In the genomic region with DNA sequence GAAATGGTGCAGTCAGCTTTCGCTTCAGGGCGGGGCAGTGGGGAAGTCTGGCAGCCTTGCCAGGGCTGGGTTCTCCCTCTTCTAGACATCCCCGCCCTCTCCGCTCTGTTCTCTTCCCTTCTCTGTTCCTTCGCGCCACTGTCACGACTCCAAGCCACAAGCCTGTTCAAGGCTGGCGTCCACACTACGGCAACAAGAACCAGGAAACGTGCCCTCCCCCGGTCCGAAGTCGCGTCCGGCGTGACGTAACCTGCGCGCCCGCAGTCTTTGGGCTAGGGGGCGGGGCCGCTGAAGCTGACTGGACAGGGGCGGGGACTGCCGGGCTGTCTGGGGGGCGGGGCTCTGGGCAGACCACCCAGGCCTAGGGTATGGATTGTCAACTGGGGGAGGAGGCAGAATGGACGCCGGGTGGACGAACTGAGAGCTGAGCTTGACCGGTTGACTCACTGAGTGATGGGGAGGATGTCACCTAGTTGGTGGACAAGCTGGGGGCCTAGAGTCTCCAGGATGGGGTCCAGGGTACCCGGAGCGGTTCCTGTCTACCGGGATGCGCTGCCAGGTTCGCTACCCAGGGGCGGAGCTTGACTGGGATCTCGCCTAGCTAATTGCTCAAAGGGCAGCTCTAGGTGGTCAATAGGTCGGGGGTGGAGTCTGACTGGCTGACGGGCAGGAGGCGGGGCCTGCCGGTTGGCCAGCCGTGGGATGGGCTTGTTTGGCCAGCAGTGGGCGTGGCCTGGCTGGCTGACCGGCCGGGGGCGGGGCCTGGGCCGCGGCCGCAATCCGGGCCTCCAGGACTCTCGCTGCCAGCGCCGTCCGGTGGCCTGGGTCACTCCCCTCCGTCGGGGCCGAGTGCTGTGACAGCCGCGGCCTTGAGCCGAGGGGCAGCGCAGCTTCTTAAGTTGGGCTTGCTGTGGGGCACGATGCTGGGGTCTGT, we compare ENCODE assay signal across 8 mouse cellular contexts. TPM values are rescaled to one million over a fixed set of nuclear protein-coding genes. Genes with fewer than 3 reads are reported as not detected.
DNase-seq lines count a peak whose midpoint lies in the region; ATAC-seq and TF ChIP-seq lines count a peak whose summit lies in the region.

A gene (plus strand): TSS at position 337 of the 934 bp plus-strand sequence.

- no peaks in the 10 kb centered on the region for H3K27me3 ChIP-seq in hindbrain, postnatal 0 days (ENCODE audit: insufficient read depth, low read length)

- under 1% methylated on average over 60 of the region's 61 CpGs for WGBS in hindbrain, postnatal 0 days

- no peak; the same call in 1 of the 2 replicates for TF ChIP-seq CTCF in gastrocnemius, adult 2 months (IDR thresholded peaks at IDR 0.05)
- TF ChIP-seq CTCF in hindbrain, postnatal 0 days (IDR thresholded peaks at IDR 0.05; ENCODE audit: low read depth) = no peak
- no peak for TF ChIP-seq CTCF in left cerebral cortex, adult 2 months (IDR thresholded peaks at IDR 0.05)

- DNase-seq in WW6 (ENCODE audit: low read depth, low spot score) = peak; percentile 61
- peak; percentile 95 to 96 for DNase-seq in cerebellum, postnatal 4 days (ENCODE audit: low spot score in 2 of 2)
- peak; percentile 99 for DNase-seq in gastrocnemius, adult 2 months
- DNase-seq in hindbrain, postnatal 0 days (ENCODE audit: low spot score) = peak; percentile 98
- DNase-seq in left cerebral cortex, adult 2 months (ENCODE audit: extremely low spot score in 1 of 2, low spot score in 2 of 2) = peak; percentile 92 to 98
- DNase-seq in right cerebral cortex, adult 2 months (ENCODE audit: low spot score in 2 of 2) = peak; percentile 96 to 97
- DNase-seq in urinary bladder, postnatal 14 days (ENCODE audit: low spot score) = peak; percentile 98

- H3K9ac ChIP-seq in hindbrain, postnatal 0 days (replicated peaks; ENCODE audit: low read length) = peak within 1 kb of the TSS; percentile 95

- peaks cover 6% of the 10 kb centered on the region; the same call in 1 of the 2 replicates for H3K4me1 ChIP-seq in hindbrain, postnatal 0 days (ENCODE audit: insufficient read depth, low read length)

- peak within 1 kb of the TSS; percentile 75 for H3K4me2 ChIP-seq in hindbrain, postnatal 0 days (ENCODE audit: low read depth, low read length)

- H3K9me3 ChIP-seq in hindbrain, postnatal 0 days (ENCODE audit: low read length) = no peaks in the 10 kb centered on the region

- ATAC-seq in hindbrain, postnatal 0 days = peak; percentile 97
- ATAC-seq in megakaryocyte, adult 5-6 weeks (ENCODE audit: poor library complexity, severe bottlenecking) = peak; percentile 86

- intact Hi-C loops in gastrocnemius, adult 2 months (cut with DNase I) = loop anchor here (1.0 to 5.0 kb wide), 3 partner anchors 18 to 126 kb away; no protein-coding TSS in a partner anchor
- intact Hi-C loops in left cerebral cortex, adult 2 months (cut with DNase I) = loop anchor here (1.0 kb wide), 1 partner anchor 125 kb away; a partner anchor contains a TSS

- H3K27ac ChIP-seq in gastrocnemius, adult 2 months = peak within 1 kb of the TSS; percentile 95
- H3K27ac ChIP-seq in hindbrain, postnatal 0 days = peak within 1 kb of the TSS; percentile 95
- peak within 1 kb of the TSS; percentile 97 for H3K27ac ChIP-seq in left cerebral cortex, adult 2 months

- peak within 1 kb of the TSS; percentile 85 for H3K4me3 ChIP-seq in gastrocnemius, adult 2 months
- peak within 1 kb of the TSS; percentile 99 for H3K4me3 ChIP-seq in hindbrain, postnatal 0 days (ENCODE audit: low read length)
- H3K4me3 ChIP-seq in left cerebral cortex, adult 2 months = peak within 1 kb of the TSS; percentile 77

- H3K36me3 ChIP-seq in hindbrain, postnatal 0 days (ENCODE audit: insufficient read depth, low read length) = no peaks in the 10 kb centered on the region

RNA-seq across cellular contexts. Expression of the gene that starts here (rescaled TPM):
- 10 to 100 TPM; 21.7 to 26.2 TPM for total RNA-seq in gastrocnemius, adult 2 months (2021)
- 16.4 and 17.9 TPM in 2 replicates for total RNA-seq in hindbrain, postnatal 0 days (2014; rRNA removed)
- polyA plus RNA-seq in hindbrain, postnatal 0 days (2015; fragmentation: Nextera tagmentation; extraction: Ambion mirVana) = 34.7 and 35.1 TPM in 2 replicates
- 10 to 100 TPM; 21.0 TPM for total RNA-seq in left cerebral cortex, adult 2 months (2021)
- 13.0 and 14.5 TPM in 2 replicates for total RNA-seq in megakaryocyte, adult 5-6 weeks (2015)
- total RNA-seq in megakaryocyte, adult 5-6 weeks (2017) = 7.1 and 8.1 TPM in 2 replicates

Comparison
In these comparisons a context has a peak if more than half of its experiments do, and no peak if none do; other contexts are left out.
1. Peak in every context shown above with its lines: DNase-seq, ATAC-seq, H3K4me3 ChIP-seq and H3K27ac ChIP-seq.